Mouse (Mus musculus): ENCODE data around the gene Zfp503.

Zfp503 gene

DNA sequence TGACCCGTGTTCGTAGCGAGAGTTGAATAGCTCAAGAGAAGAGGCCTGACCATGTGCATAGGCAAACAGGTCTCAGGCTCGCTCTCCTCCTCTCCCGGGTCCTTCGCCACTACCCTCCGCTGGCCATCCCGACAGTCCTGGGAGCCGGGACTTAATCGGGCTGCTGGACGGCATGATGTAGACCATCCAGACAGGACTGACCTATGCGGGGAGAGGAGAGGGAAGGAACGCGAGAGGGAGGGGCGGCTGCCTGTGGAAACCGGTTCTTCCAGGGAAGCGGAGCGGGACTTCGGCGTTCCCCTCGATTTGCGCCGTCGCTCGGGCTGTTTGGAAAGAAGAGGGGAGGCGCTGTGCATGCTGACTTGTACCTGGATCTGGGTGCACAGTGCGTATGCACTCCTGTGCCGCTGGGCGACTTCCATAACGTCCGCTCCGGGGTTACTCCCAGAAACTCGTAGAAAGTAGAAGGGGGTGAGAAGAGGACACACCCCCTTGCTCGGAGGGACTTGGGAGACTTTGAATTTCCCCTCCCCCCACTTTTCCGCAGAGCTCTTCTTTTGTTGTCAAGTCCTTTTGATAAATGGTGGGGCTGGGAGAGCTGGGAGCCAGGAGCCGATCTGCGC, at the start of gene Zfp503:
Zfp503 (minus strand) TSS at position 311 of the 623 bp plus-strand sequence.
- CTCF ChIA-PET: interaction anchor here in 1 of 4 experiments (0.5 kb wide), 1 partner anchor 305 kb away, joined by 6 read pairs; no protein-coding TSS in a partner anchor
- POLR2A ChIA-PET: interaction anchor here in 1 of 4 experiments (2.7 kb wide), 1 partner anchor 141 kb away, joined by 6 read pairs; no protein-coding TSS in a partner anchor

DNA sequence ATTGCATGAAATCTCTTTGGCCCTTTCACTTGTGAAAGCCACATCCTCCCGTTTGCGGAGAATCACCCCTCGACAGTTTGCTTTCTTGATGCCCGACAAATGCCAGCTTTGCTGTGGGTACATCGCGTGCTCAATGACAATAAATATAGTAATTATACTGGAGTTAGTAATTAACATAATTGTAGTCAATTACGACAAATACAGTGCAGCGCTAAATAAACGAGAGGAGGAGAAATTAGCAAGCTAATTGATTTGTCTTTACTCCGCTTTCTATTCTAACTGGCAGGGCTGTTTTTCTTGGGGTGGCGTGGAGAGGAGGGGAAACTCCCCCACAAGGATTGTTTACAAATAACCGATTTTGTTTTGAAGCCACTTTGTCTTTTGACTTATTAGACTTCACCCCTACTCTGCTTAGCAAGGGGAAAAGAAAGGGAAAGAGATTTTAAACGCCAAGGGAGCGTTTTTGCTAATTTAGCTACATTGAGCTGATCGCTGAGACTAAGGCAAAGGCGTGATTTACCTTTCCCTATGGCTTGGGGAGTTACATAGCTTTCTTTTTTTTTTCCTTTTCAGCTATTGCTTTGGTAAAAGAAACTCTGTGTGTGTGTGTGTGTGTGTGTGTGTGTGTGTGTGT, 48.2 kb upstream of the Zfp503 start:
- ChIA-PET POLR2A (interaction anchor here in 2 of 4 experiments (0.6 kb wide), 2 partner anchors 79 to 152 kb away, joined by 3 read pairs; no protein-coding TSS in a partner anchor), CTCF (interaction anchor here in 1 of 4 experiments (0.6 kb wide), 1 partner anchor 106 kb away, joined by 5 read pairs; no protein-coding TSS in a partner anchor)

DNA sequence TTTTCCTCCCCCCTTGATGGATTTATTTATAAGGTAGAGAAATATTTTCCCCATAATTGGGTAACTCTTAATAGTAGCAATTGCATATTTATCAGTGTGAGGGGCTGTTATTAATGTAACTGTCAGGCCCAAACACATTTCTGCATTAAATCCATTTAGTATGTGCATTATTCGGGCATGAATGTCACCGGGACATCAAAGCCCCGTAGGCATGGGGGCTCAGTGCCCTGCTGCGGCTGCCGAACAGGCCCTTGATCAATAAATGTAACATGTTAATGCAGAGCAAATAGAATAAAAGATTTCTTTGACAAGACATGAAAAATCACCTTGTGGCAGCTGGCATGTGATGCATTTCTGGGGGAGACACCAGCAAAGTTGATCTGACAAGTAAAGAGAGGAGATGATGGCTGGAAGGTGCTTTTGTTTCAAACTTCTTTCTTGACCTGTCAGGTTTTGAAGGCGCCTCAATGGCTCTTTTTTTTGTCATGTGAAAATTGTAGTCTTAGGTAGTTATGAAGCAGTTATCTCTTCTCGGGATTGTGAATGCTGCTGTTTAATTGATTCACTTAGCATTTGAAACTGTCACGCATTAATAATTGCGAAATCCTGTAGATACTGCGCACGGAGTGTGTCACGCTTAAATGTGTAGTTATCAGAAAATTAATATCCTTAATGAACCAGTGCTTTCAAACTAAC, 47.5 kb upstream of the Zfp503 start:
- ChIA-PET POLR2A (interaction anchor here in 1 of 4 experiments (0.6 kb wide), 1 partner anchor 152 kb away, joined by 3 read pairs; no protein-coding TSS in a partner anchor), CTCF (no interaction called here)

DNA sequence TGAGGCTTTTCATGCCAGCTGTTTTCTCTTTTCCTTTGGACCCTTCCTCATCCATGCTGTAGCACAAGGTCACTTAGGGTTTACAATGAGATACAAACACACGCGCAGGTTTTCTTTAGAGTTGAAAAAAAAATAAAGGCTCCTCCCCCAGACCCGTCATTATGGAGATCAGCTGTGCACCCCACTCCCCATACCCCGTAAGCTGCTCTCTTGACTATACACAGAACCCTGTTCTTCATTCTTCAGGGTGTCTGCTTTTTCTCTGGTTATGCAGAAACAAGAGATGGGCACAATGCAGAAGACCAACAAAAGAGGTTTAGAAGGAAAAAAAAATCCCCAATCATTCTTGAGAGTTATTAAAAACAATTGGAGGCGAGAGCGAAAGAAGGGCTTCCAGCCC, 46.9 kb upstream of the Zfp503 start:
- ChIA-PET POLR2A (no interaction called here), CTCF (no interaction called here)

DNA sequence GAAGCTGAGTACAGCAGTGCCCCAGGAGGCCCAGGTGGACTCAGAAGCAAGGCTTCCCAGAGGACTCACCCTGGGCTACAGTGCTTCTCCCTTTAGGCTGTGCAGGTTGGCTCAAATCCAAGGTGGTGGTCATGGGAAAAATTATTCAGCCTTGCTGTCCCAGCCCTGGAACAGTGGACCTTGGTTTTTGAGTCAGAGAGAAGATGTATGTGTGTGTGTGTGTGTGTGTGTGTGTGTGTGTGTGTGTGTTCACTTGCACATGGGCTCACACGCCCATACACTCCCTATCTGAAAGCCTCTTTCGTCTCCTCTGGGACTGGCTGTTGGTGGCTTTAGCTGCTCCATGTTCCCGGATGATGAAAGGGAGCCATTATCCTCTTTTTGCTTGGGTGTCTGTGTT, 46.5 kb upstream of the Zfp503 start:
- ChIA-PET CTCF (no interaction called here), POLR2A (no interaction called here)

DNA sequence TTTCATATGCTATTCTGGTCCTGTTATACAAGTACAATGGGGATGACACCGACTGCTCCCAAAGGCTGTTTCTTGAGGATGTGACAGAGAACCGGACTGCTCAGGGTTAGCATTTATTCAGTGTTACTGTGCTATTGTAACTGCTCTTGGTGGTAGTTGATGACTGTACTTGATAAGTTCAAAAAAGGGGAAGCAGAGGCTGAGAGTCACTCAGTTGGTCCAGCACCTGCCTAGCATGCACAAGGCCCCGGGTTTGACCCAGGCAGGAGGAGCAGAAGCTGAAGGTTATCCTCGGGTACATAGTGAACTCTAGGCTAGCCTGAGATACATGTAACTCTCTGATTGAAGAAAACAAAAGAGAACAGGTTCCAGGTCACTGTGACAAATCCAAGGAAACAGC, 34.1 kb upstream of the Zfp503 start:
- ChIA-PET CTCF (interaction anchor here in 1 of 4 experiments (0.6 kb wide), 1 partner anchor 45 kb away, joined by 5 read pairs; no protein-coding TSS in a partner anchor), POLR2A (no interaction called here)

DNA sequence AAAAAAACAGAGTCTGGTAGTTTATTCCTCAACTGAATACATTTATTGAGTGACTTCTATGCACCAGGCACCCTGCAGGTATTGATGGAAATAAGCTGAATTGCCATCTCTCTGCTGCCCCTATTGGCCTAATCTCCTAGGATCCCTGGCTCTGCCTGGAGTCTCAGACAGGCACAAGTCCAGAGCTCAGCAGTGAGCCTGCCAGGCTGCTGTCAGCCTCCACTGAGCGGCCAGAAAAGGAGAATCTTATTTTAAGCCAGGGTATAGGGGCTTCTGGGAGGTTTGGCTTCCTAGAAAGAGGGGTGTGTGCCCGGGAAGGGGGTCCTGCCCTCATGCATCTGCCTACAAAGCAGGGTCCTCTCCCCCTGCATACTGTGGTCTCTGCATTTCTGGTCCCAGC, 31.5 kb upstream of the Zfp503 start:
- CTCF ChIA-PET: interaction anchor here in 3 of 4 experiments (0.6 to 1.1 kb wide), 6 partner anchors 25 to 210 kb away, joined by 3 to 8 read pairs (median 4); no protein-coding TSS in a partner anchor
- POLR2A ChIA-PET: interaction anchor here in 1 of 4 experiments (1.0 kb wide), 1 partner anchor 39 kb away, joined by 4 read pairs; no protein-coding TSS in a partner anchor

DNA sequence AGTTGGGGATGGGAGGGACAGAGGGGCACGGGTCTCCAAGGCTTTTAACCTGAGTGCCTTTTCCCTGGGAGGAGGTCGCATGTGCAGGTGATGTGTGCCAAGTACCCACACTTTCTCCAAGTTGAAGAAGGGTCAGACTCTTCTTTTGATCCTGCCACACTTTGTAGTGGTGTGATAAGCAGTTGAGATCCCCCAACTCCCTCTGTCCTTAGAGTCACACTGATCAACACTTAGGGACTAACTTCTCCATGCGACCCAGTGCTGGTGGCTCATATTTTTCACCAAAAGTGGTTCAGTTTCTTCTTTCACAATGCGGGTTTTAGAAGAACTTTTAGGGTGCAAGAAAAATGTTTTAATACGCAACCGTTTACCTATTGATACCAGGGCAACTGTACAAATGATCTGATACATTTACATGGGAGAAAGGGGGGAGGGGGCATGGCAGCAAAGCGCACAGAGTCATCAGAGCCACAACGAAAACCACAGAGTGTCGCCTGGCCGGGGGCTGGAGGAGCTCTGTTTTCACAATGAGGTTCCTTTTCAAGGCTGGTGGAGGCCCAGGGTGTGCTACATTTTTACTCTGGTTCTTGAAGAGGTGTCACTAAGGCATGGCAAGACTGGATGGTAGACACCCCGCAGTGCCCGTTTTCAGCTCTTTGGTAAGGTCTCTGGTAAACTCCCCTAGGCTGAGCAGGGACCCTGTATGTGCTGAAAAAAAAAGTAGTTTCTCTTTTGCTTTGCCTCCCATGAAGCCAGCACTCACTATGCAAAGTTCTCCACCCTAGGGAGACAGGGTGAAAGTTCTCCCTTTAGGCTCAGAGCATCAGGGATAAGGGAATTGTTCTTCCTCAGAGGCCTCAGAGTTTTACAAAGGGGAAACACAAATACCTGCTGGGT, 30.8 kb upstream of the Zfp503 start:
- ChIA-PET POLR2A (interaction anchor here in 1 of 4 experiments (1.0 kb wide), 1 partner anchor 38 kb away, joined by 4 read pairs; no protein-coding TSS in a partner anchor), CTCF (interaction anchor here in 3 of 4 experiments (0.7 to 1.1 kb wide), 5 partner anchors 48 to 209 kb away, joined by 3 to 8 read pairs (median 3); no protein-coding TSS in a partner anchor)

DNA sequence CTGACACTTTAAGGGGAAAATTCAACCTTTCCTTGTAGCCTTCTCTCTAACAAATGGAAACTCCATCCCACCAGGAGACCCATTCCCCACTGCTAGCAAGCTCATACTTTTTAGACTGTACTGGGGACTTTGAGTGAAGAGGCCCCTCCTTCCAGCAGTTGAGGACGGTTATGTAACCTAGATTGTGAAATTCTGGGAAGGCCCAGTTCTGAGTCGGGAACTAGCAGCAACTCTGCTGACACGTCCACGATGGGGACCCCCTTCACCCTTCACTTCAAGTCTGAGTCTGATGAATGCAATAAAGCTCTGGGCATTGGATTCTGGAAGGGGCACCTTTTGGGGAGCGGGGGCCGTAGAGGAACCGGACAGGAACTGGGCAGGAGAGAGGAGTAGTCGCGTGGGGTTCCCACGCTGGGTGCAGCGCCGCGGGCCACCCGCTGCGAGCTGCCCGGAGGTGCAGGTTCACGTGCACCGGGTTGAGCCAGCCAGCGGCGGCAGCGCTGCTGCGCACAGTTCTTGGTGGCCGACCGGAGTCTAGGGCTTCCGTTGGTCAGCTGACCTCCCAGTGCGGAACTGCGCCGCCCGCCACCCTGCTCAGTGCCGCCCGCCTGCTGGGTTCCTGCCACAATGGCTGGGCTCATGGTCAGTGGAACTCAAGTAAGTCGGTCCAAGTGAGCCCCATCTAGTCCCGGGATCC, 30.0 kb upstream of the Zfp503 start, which contains the start of gene Lrmda:
Lrmda (plus strand) TSS at position 461 of the 697 bp plus-strand sequence.
- POLR2A ChIA-PET: interaction anchor here in 1 of 4 experiments (0.5 kb wide), 1 partner anchor 72 kb away, joined by 4 read pairs; no protein-coding TSS in a partner anchor

DNA sequence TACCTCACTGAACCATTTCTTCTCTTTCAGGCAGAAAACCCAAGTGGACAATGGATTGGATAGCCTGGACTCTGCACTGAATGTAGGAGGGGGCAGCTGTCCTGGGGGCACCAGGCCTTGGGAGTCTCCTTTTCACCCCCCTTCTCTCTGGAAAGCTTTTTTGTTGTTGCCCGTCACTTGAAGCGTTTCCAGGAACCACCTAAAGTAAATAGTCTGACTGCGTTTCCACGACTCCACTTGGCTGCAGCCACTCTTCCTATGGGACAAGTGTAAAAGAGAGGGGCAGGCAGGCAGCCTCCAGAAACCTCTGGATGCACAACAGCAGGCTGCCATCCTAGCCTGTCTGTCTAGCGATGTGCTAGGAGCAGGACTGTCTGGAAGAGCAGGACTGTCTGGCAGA, 27.6 kb upstream of the Zfp503 start:
- ChIA-PET CTCF (no interaction called here), POLR2A (interaction anchor here in 1 of 4 experiments (1.0 kb wide), 1 partner anchor 820 kb away, joined by 3 read pairs; no protein-coding TSS in a partner anchor)

More for the DNA sequence above, 30.0 kb upstream of the Zfp503 start, which contains the start of gene Lrmda:
- CTCF ChIA-PET: interaction anchor here in 2 of 4 experiments (0.6 to 0.8 kb wide), 2 partner anchors 8 to 128 kb away, joined by 4 to 6 read pairs; no protein-coding TSS in a partner anchor

DNA sequence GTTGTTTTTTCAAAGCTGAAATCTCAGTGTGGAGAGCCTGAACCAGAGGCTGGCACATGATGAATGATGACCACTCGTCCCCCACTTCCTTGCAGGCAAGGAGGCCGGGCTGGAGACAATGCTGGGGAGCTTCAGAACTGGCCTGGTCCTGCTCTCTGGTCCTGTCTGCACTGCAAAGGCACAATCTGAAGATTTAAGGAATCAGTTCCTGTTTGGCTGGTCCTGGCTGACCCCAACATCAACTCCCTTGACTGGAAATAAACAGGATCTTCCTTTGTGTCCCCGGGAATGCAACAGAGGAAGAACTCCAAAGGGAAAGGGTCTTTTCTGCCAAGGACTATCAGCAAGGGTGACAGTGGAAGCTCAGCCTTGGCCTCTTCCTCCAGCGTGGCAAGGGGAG, 25.4 kb upstream of the Zfp503 start:
- POLR2A ChIA-PET: no interaction called here
- CTCF ChIA-PET: no interaction called here

DNA sequence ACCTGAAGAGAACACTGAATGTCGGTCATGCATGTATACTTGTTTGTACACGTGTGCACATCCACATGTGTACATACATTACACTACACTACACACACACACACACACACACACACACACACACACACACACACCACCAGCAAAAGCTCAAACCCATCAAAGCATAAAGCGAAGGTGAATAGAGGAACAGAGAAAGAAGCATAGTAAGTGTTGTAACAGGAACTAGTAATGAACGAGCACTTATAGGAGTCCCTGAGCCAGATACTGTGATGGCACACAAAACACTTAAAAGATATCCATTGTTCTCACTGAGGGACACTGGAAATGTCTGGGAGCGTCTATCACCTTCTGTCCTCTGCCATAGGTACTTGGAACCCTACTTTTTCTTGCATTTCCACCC, 24.9 kb upstream of the Zfp503 start:
- POLR2A ChIA-PET: no interaction called here

DNA sequence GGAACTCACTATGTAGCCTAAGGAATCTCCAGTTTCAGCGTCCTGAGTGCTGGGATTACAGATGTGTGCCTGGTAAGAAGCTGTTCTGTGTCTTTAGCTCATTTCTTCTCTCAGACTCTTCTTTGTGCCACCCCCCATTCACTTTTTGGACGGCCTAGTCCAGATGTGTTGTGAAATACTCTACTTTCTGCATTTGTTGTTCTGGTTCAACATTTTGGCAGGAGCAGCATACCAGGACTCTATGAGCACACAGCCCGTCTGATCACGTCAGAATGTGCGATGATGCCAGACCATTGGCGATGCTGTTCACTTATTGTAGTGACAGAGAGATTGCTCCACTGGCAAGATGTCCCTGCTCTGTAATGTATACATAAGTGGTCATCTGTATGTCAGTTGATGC, 17.6 kb upstream of the Zfp503 start:
- ChIA-PET CTCF (no interaction called here), POLR2A (interaction anchor here in 1 of 4 experiments (1.0 kb wide), 1 partner anchor 12 kb away, joined by 6 read pairs; no protein-coding TSS in a partner anchor)

More for the DNA sequence above, 24.9 kb upstream of the Zfp503 start:
- CTCF ChIA-PET: no interaction called here

DNA sequence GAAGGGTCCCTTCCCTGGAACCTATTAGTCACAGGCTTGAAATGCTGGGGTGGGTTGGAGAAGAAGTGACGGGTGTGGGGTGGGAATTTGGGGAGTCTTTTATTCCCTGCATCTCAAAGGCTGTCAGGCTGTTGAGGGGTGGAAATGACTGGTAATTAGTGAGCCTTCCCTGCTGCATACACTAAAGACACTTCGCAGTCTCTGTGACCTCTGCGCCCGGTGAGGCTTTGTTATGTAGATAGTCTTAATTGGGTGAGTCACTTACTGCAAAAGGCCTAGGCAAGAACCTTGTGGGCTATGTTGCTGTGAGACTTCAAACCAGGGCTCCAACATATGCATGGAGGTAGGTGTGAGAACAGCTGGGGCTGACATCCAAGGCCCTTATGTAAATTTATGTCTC, 15.5 kb upstream of the Zfp503 start:
- CTCF ChIA-PET: no interaction called here
- POLR2A ChIA-PET: no interaction called here

DNA sequence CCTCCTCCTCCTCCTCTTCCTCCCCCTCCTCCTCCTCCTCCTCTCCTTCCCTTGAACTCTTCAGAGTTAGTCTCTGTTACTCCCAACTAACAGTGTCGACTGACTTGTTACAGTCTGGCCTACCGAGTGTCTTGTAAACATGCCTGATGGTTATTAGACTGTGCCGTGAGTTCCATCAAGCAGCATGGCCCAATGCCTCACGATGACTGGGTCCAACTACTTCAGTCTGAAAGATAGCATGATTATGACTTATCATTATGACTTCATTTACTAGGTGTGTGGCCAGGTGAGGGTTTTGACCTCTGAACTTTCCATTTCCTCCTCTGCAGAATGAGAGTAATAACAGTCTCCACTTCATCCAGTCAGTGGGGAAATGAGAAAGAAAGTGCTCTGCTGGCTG, 14.2 kb upstream of the Zfp503 start:
- ChIA-PET POLR2A (no interaction called here), CTCF (no interaction called here)

DNA sequence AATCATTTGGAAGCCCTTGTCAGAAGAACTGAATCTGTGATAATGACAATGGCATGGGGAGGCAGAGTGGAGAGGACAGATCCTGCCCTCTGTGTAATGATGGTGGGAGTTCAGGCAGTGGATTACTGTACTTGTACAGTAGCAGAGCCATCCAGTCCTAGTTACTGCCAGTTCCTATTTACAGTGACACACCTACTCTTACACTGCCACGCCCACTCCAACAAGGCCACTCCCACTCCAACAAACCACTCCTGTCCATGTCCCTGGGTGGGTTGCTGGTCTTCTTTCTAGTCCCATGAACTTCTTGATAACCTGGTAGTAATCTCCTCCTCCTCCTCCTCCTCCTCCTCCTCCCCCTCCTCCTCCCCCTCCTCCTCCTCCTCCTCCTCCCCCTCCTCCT, 13.8 kb upstream of the Zfp503 start:
- CTCF ChIA-PET: no interaction called here

DNA sequence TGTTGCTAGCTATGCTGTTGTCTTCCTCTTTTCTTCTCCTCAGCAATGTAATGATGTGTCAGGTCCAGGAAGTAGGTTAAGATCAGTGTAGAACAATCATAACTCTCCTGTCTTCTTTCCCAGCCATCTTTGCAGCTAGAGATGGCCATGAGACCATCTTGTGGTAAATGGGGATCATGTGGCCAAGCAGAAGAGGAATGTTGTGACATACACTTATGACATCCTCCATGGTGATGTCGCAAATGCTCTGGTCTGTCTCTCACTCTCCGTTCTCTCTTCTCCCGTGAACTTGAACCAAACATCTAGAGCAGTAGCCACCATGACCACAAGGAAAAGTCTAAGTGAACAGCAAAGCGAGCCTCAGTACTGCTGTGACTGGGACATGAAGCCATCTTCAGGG, 10.2 kb upstream of the Zfp503 start:
- ChIA-PET CTCF (no interaction called here), POLR2A (no interaction called here)

More for the DNA sequence above, 13.8 kb upstream of the Zfp503 start:
- POLR2A ChIA-PET: no interaction called here
